Mouse (Mus musculus): ENCODE measurements around the gene Chd1l.

Chd1l gene

DNA sequence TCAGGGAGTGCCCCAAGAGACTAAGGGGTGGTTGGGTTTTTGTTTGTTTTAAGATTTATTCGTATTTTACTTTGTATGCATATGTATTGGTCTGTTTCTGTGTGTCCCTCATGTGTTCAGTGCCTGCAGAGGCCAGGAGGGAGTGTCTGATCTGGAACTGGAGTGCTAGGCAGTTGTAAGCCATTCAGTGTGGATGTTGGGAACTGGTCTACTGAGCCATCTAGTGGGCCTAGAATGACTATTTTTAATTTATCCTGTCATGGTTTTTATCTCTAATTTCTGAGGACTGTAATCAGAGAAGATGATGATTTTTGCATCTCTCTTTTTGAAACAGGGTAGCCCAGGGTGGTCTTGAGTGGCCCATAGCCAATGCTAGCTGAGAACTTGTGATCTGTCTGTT, 71.4 kb downstream of the Chd1l start:
- in situ Hi-C loops (cut with MboI; ENCODE audit: unreplicated experiment in 2 of 2): loop anchor here in 1 of 2 experiments (10.0 kb wide), 1 partner anchor 46 kb away; no protein-coding TSS in a partner anchor

DNA sequence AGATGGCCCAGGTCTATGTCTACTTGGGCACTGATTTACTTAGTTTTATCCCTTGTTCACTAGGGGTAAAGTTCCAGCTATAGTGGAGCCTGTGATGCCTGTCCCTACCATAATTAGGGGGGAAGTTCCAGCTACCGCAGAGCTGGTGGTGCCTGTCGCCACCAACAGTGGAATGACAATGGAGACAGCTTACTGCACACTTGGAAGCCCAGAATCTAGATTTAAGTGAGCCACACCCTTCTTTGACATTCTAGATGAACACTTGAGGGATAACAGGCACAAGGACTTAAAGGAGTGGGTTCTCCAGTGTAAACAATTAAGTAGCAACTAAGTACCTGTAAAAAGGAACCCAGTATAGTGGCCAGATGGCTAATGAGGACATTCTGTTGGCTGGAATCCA, 73.0 kb downstream of the Chd1l start:
- in situ Hi-C loops (cut with MboI; ENCODE audit: unreplicated experiment in 2 of 2): loop anchor here in 1 of 2 experiments (10.0 kb wide), 1 partner anchor 48 kb away; no protein-coding TSS in a partner anchor

GRCm38 (mm10) chr3:97535660-97536059, 74.3 kb downstream of the Chd1l start:
- in situ Hi-C loops (cut with MboI; ENCODE audit: unreplicated experiment in 2 of 2): loop anchor here in 1 of 2 experiments (10.0 kb wide), 1 partner anchor 49 kb away; no protein-coding TSS in a partner anchor

- in situ Hi-C loops (cut with MboI; ENCODE audit: unreplicated experiment in 2 of 2): no loop called here
Observed at GRCm38 (mm10) chr3:97525458-97525857, 84.5 kb downstream of the Chd1l start.

- in situ Hi-C loops (cut with MboI; ENCODE audit: unreplicated experiment in 2 of 2): no loop called here
Observed at GRCm38 (mm10) chr3:97524835-97525234, 85.2 kb downstream of the Chd1l start.

GRCm38 (mm10) chr3:97521946-97522731, 87.9 kb downstream of the Chd1l start:
- in situ Hi-C loops (cut with MboI; ENCODE audit: unreplicated experiment in 2 of 2): no loop called here

DNA sequence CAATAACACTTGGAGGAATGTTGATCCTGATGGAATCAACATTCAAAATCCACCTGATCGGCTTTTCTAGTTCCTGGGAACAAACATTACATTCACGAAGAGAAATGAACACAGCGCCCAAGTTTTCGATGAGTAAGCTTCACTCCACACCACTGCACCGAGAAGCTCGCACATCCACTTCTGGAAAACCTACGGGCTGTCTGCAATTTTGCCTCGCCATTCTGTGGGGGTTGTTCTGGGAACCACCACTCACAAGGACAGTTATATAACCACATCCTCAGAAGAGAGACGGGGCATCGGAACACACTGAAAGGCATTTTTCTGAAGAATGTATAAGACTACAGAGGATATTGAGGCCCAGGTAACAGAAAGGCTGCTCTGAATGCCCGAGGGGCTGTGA, 90.1 kb downstream of the Chd1l start:
- in situ Hi-C loops (cut with MboI; ENCODE audit: unreplicated experiment in 2 of 2): no loop called here

DNA sequence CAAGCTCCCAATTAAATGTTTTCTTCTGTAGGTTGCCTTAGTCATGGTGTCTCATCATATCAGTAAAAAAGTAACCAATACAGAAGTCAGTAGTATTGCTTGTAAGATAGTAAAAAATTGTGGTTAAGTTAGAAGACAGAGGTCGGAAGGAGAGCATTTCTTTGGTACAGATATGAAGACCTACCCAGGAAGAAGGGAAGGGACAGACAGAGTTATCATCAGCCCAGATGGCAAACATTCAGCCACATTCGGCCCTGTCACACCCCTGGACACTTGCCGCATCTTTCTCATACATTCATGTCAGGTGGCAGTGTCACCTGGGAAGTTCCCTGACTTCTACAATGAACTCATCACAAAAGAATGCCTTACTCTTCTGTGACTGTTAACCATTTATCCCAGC, 97.7 kb downstream of the Chd1l start:
- in situ Hi-C loops (cut with MboI; ENCODE audit: unreplicated experiment in 2 of 2): no loop called here

Data from v-Abl transformed pro-B cells (cell line).